Mouse (Mus musculus): ENCODE measurements around the gene Olfr630. TPM values are rescaled to one million over a fixed set of nuclear protein-coding genes. Genes with fewer than 3 reads are reported as not detected.
"Not testable (repeated sequence)": the region's sequence is repeated elsewhere in the genome, so short reads cannot be mapped to it uniquely, and the experiment has no call there.

Gene Olfr630
- not detected in 2 replicates for total RNA-seq (2017)

- no peak for ATAC-seq (replicated peaks; ENCODE audit: low read depth, poor library complexity, severe bottlenecking)
These were observed at the start of gene Olfr630 for GRCm38 (mm10) chr7:103757233-103757632. Gene Olfr630, minus strand, starts transcription at chr7:103757333.

- peak; percentile 65 for ATAC-seq (replicated peaks; ENCODE audit: low read depth, poor library complexity, severe bottlenecking)
These were observed 49.7 kb upstream of the Olfr630 start for GRCm38 (mm10) chr7:103806856-103807255.

GRCm38 (mm10) chr7:103792669-103793388 lies 35.7 kb upstream of the Olfr630 start:
- peak; percentile 100 for ATAC-seq (replicated peaks; ENCODE audit: low read depth, poor library complexity, severe bottlenecking)

GRCm38 (mm10) chr7:103791721-103792120 lies 34.6 kb upstream of the Olfr630 start, which contains the start of gene Olfr67:
Gene Olfr67, minus strand, starts transcription at chr7:103791821.
- no peak for ATAC-seq (replicated peaks; ENCODE audit: low read depth, poor library complexity, severe bottlenecking)

- no peak for ATAC-seq (replicated peaks; ENCODE audit: low read depth, poor library complexity, severe bottlenecking)
These were observed 22.5 kb upstream of the Olfr630 start, which contains the start of gene Olfr68 for GRCm38 (mm10) chr7:103779598-103779997. Gene Olfr68, minus strand, starts transcription at chr7:103779698.

- ATAC-seq (replicated peaks; ENCODE audit: low read depth, poor library complexity, severe bottlenecking) = peak; percentile 52; the same call in 1 of the 2 replicates
These were observed 20.5 kb upstream of the Olfr630 start for GRCm38 (mm10) chr7:103777652-103778051.

- ATAC-seq (replicated peaks; ENCODE audit: low read depth, poor library complexity, severe bottlenecking) = no peak
These were observed 14.4 kb upstream of the Olfr630 start, which contains the start of gene Olfr69 for GRCm38 (mm10) chr7:103771494-103771893. Gene Olfr69, minus strand, starts transcription at chr7:103771594.

- ATAC-seq (replicated peaks; ENCODE audit: low read depth, poor library complexity, severe bottlenecking) = peak; percentile 71
These were observed 10.6 kb upstream of the Olfr630 start for GRCm38 (mm10) chr7:103767687-103768086.

- ATAC-seq (replicated peaks; ENCODE audit: low read depth, poor library complexity, severe bottlenecking) = not testable (repeated sequence)
These were observed 5.1 kb upstream of the Olfr630 start for GRCm38 (mm10) chr7:103762212-103762611.

- no peak for ATAC-seq (replicated peaks; ENCODE audit: low read depth, poor library complexity, severe bottlenecking)
These were observed 12.3 kb downstream of the Olfr630 start, which contains the start of gene Olfr629 for GRCm38 (mm10) chr7:103744843-103745242. Gene Olfr629, minus strand, starts transcription at chr7:103744943.

GRCm38 (mm10) chr7:103730074-103730473 lies 27.1 kb downstream of the Olfr630 start, which contains the start of gene Olfr628:
Gene Olfr628, plus strand, starts transcription at chr7:103730374.
- ATAC-seq (replicated peaks; ENCODE audit: low read depth, poor library complexity, severe bottlenecking) = no peak

- ATAC-seq (replicated peaks; ENCODE audit: low read depth, poor library complexity, severe bottlenecking) = not testable (repeated sequence)
These were observed 40.7 kb downstream of the Olfr630 start for GRCm38 (mm10) chr7:103716398-103716797.

- ATAC-seq (replicated peaks; ENCODE audit: low read depth, poor library complexity, severe bottlenecking) = no peak
These were observed 42.8 kb downstream of the Olfr630 start, which contains the start of gene Olfr243 for GRCm38 (mm10) chr7:103714371-103714770. Gene Olfr243, plus strand, starts transcription at chr7:103714671.

- ATAC-seq (replicated peaks; ENCODE audit: low read depth, poor library complexity, severe bottlenecking) = peak; percentile 78
These were observed 45.1 kb downstream of the Olfr630 start for GRCm38 (mm10) chr7:103712024-103712423.

Other genes with a start within 250 kb of the Olfr630 start
- not detected in 2 replicates for gene Olfr610, start 245.2 kb downstream of the Olfr630 start, total RNA-seq (2017)
- not detected in 2 replicates for gene Olfr611, start 236.5 kb downstream of the Olfr630 start, total RNA-seq (2017)
- gene Olfr612, start 214.6 kb downstream of the Olfr630 start, total RNA-seq (2017) = not detected in 2 replicates
- gene Olfr613, start 209.3 kb downstream of the Olfr630 start, total RNA-seq (2017) = not detected in 2 replicates
- gene Olfr615, start 201.3 kb downstream of the Olfr630 start, total RNA-seq (2017) = not detected in 2 replicates
- gene Olfr616, start 188.2 kb downstream of the Olfr630 start, total RNA-seq (2017) = not detected in 2 replicates
- gene Olfr617, start 184.3 kb downstream of the Olfr630 start, total RNA-seq (2017) = not detected in 2 replicates
- not detected in 2 replicates for gene Olfr618, start 167.2 kb downstream of the Olfr630 start, total RNA-seq (2017)
- not detected in 2 replicates for gene Olfr619, start 156.8 kb downstream of the Olfr630 start, total RNA-seq (2017)
- not detected in 2 replicates for gene Olfr620, start 144.8 kb downstream of the Olfr630 start, total RNA-seq (2017)
- not detected in 2 replicates for gene Olfr622, start 114.6 kb downstream of the Olfr630 start, total RNA-seq (2017)
- gene Olfr623, start 93.6 kb downstream of the Olfr630 start, total RNA-seq (2017) = not detected in 2 replicates
- gene Olfr624, start 86.1 kb downstream of the Olfr630 start, total RNA-seq (2017) = under 0.01 TPM in 1 of 2 replicates, not detected in the other
- not detected in 2 replicates for gene Olfr625-ps1, start 74.6 kb downstream of the Olfr630 start, total RNA-seq (2017)
- not detected in 2 replicates for gene Olfr243, start 42.7 kb downstream of the Olfr630 start, total RNA-seq (2017)
- not detected in 2 replicates for gene Olfr628, start 27.0 kb downstream of the Olfr630 start, total RNA-seq (2017)
- not detected in 2 replicates for gene Olfr629, start 12.4 kb downstream of the Olfr630 start, total RNA-seq (2017)
- gene Olfr69, start 14.3 kb upstream of the Olfr630 start, total RNA-seq (2017) = not detected in 2 replicates
- gene Olfr68, start 22.4 kb upstream of the Olfr630 start, total RNA-seq (2017) = not detected in 2 replicates
- not detected in 2 replicates for gene Olfr67, start 34.5 kb upstream of the Olfr630 start, total RNA-seq (2017)
- gene Hbb-bt, start 56.7 kb upstream of the Olfr630 start, total RNA-seq (2017) = 13.0 and 18.6 TPM in 2 replicates
- gene Hbb-bs, start 70.8 kb upstream of the Olfr630 start, total RNA-seq (2017) = 16.6 and 33.2 TPM in 2 replicates
- not detected in 2 replicates for gene Hbb-bh2, start 83.2 kb upstream of the Olfr630 start, total RNA-seq (2017)
- gene Hbb-bh1, start 85.8 kb upstream of the Olfr630 start, total RNA-seq (2017) = not detected in 2 replicates
- 2.9 TPM in 1 of 2 replicates, not detected in the other for gene Hbb-y, start 95.9 kb upstream of the Olfr630 start, total RNA-seq (2017)
- gene Olfr66, start 128.9 kb upstream of the Olfr630 start, total RNA-seq (2017) = not detected in 2 replicates
- gene Olfr64, start 137.2 kb upstream of the Olfr630 start, total RNA-seq (2017) = not detected in 2 replicates
- gene Olfr65, start 146.2 kb upstream of the Olfr630 start, total RNA-seq (2017) = not detected in 2 replicates
- not detected in 2 replicates for gene Olfr631, start 171.5 kb upstream of the Olfr630 start, total RNA-seq (2017)
- not detected in 2 replicates for gene Olfr632, start 177.0 kb upstream of the Olfr630 start, total RNA-seq (2017)
- not detected in 2 replicates for gene Olfr633, start 187.1 kb upstream of the Olfr630 start, total RNA-seq (2017)
- not detected in 2 replicates for gene Olfr635, start 213.8 kb upstream of the Olfr630 start, total RNA-seq (2017)
- not detected in 2 replicates for gene Olfr638, start 241.4 kb upstream of the Olfr630 start, total RNA-seq (2017)

All from common myeloid progenitor, adult 5-6 weeks (primary cell).